Mouse (Mus musculus) midbrain, embryonic 13.5 days (tissue): ENCODE measurements around the gene Unc119. TPM values are rescaled to one million over a fixed set of nuclear protein-coding genes. Genes with fewer than 3 reads are reported as not detected.
A peak's percentile ranks its signal among the peaks of the same experiment; 100 is the strongest.

Experiments
- ATAC-seq: fragments of 200-750 bp; cut with Nextera tagmentation; 2 replicates; pipeline ENCODE4 v1.8.0; 2017; ENCODE audit warnings: mild to moderate bottlenecking, moderate TSS enrichment, moderate library complexity
- H3K27ac ChIP-seq: fragments of 300-500 bp; sonication (generic); 2 replicates; pipeline ENCODE4 v1.5.1; 2015; ENCODE audit warnings: inconsistent platforms, mild to moderate bottlenecking, moderate library complexity
- H3K27me3 ChIP-seq: fragments of 300-500 bp; sonication (generic); 2 replicates; pipeline ENCODE4 v1.6.1; 2015; ENCODE audit warnings: mild to moderate bottlenecking, inconsistent platforms
- H3K36me3 ChIP-seq: fragments of 300-500 bp; sonication (generic); 2 replicates; pipeline ENCODE4 v1.6.1; 2015; ENCODE audit warnings: mild to moderate bottlenecking, inconsistent platforms
- H3K4me1 ChIP-seq: fragments of 300-500 bp; sonication (generic); replicated peaks from 2 replicates; pipeline ENCODE4 v1.6.1; 2015; ENCODE audit warnings: inconsistent platforms
- H3K4me2 ChIP-seq: fragments of 300-500 bp; sonication (generic); replicated peaks from 2 replicates; pipeline ENCODE4 v1.6.1; 2015; ENCODE audit warnings: moderate library complexity, mild to moderate bottlenecking, inconsistent platforms
- H3K4me3 ChIP-seq: fragments of 300-500 bp; sonication (generic); replicated peaks from 2 replicates; pipeline ENCODE4 v1.5.1; 2015; ENCODE audit warnings: mild to moderate bottlenecking, inconsistent platforms
- H3K9ac ChIP-seq: fragments of 300-500 bp; sonication (generic); replicated peaks from 2 replicates; pipeline ENCODE4 v1.6.1; 2015; ENCODE audit warnings: mild to moderate bottlenecking, inconsistent platforms
- H3K9me3 ChIP-seq: fragments of 300-500 bp; sonication (generic); 2 replicates; pipeline ENCODE4 v1.6.1; 2016; ENCODE audit warnings: mild to moderate bottlenecking, inconsistent platforms
- WGBS: fragments of 180-500 bp; shearing (Covaris S2); methylation state at CpG from one replicate; pipeline ENCODE4 v1.1.7; 2015; 5-methylcytosine and 5-hydroxymethylcytosine counted together
- polyA plus RNA-seq: library from polyadenylated mRNA; unstranded; fragments of >200 nt; fragmentation: Nextera tagmentation; extraction: Ambion mirVana; gene quantifications from 2 replicates; pipeline ENCODE4 v1.2.1, GENCODE M21; 2015

Unc119 gene
- polyA plus RNA-seq, 1 experiment from 2014 or later = 75.4 TPM

- Histone ChIP-seq H3K27me3 (no peaks in the 10 kb centered on the region), H3K4me1 (peaks cover 13% of the 10 kb centered on the region), H3K27ac (no peak overlapping the region), H3K4me3 (no peak overlapping the region), H3K9me3 (no peaks in the 10 kb centered on the region), H3K4me2 (no peak overlapping the region; the same call in 1 of the 2 replicates), H3K36me3 (peaks cover 21% of the 10 kb centered on the region), H3K9ac (no peak overlapping the region)
- WGBS = 91% methylated on average over 15 of the region's 15 CpGs
- no peak for ATAC-seq
Observed at GRCm38 (mm10) chr11:78324000-78324785, 19.1 kb upstream of the Unc119 start.

GRCm38 (mm10) chr11:78324965-78325364 lies 18.3 kb upstream of the Unc119 start:
- Histone ChIP-seq H3K4me1 (peaks cover 19% of the 10 kb centered on the region), H3K9ac (no peak overlapping the region), H3K4me3 (no peak overlapping the region), H3K27ac (no peak overlapping the region), H3K27me3 (no peaks in the 10 kb centered on the region), H3K4me2 (no peak overlapping the region; the same call in 1 of the 2 replicates), H3K36me3 (peaks cover 15% of the 10 kb centered on the region), H3K9me3 (no peaks in the 10 kb centered on the region)
- 94% methylated on average over 12 of the region's 12 CpGs for WGBS
- ATAC-seq = no peak

GRCm38 (mm10) chr11:78327215-78327614 lies 16.1 kb upstream of the Unc119 start:
- Histone ChIP-seq H3K27me3 (no peaks in the 10 kb centered on the region), H3K36me3 (no peaks in the 10 kb centered on the region), H3K9ac (no peak overlapping the region), H3K27ac (no peak overlapping the region), H3K4me1 (peaks cover 19% of the 10 kb centered on the region), H3K4me2 (no peak overlapping the region), H3K4me3 (no peak overlapping the region), H3K9me3 (no peaks in the 10 kb centered on the region)
- 94% methylated on average over 4 of the region's 4 CpGs for WGBS
- no peak for ATAC-seq

- no peaks in the 10 kb centered on the region for H3K9me3 ChIP-seq
- peaks cover 6% of the 10 kb centered on the region for H3K36me3 ChIP-seq
- no peak within 1 kb of the TSS; the same call in 1 of the 2 replicates for H3K27ac ChIP-seq
- H3K4me1 ChIP-seq = peaks cover 14% of the 10 kb centered on the region
- 13% methylated on average over 37 of the region's 37 CpGs for WGBS
- peak within 1 kb of the TSS; percentile 88 for H3K9ac ChIP-seq
- no peaks in the 10 kb centered on the region for H3K27me3 ChIP-seq
- peak within 1 kb of the TSS; percentile 90 for H3K4me3 ChIP-seq
- H3K4me2 ChIP-seq = peak within 1 kb of the TSS; percentile 95
- ATAC-seq = peak; percentile 98
Observed at GRCm38 (mm10) chr11:78327634-78328511, 15.4 kb upstream of the Unc119 start, which contains the start of gene Pigs. Pigs (plus strand) TSS chr11:78328415.

GRCm38 (mm10) chr11:78328512-78329056 lies 14.7 kb upstream of the Unc119 start:
- Histone ChIP-seq H3K27ac (no peak overlapping the region; the same call in 1 of the 2 replicates), H3K4me1 (peaks cover 11% of the 10 kb centered on the region), H3K4me3 (peak overlapping the region; percentile 90), H3K4me2 (peak overlapping the region; percentile 95), H3K36me3 (peaks cover 13% of the 10 kb centered on the region), H3K9me3 (no peaks in the 10 kb centered on the region), H3K9ac (peak overlapping the region; percentile 88), H3K27me3 (no peaks in the 10 kb centered on the region)
- ATAC-seq = peak; percentile 88
- WGBS = under 1% methylated on average over 41 of the region's 41 CpGs

GRCm38 (mm10) chr11:78332676-78333075 lies 10.6 kb upstream of the Unc119 start:
- no peak overlapping the region for H3K4me3 ChIP-seq
- H3K9me3 ChIP-seq = no peaks in the 10 kb centered on the region
- H3K4me2 ChIP-seq = no peak overlapping the region
- H3K4me1 ChIP-seq = peaks cover 11% of the 10 kb centered on the region
- WGBS = 97% methylated on average over 12 of the region's 12 CpGs
- no peak for ATAC-seq
- no peak overlapping the region for H3K9ac ChIP-seq
- peaks cover 50% of the 10 kb centered on the region for H3K36me3 ChIP-seq
- no peak overlapping the region for H3K27ac ChIP-seq
- no peaks in the 10 kb centered on the region for H3K27me3 ChIP-seq

GRCm38 (mm10) chr11:78333992-78334391 lies 9.3 kb upstream of the Unc119 start:
- H3K9me3 ChIP-seq = no peaks in the 10 kb centered on the region
- 96% methylated on average over 5 of the region's 5 CpGs for WGBS
- no peaks in the 10 kb centered on the region for H3K27me3 ChIP-seq
- no peak overlapping the region for H3K9ac ChIP-seq
- no peak overlapping the region for H3K4me3 ChIP-seq
- H3K4me1 ChIP-seq = peaks cover 8% of the 10 kb centered on the region
- no peak overlapping the region for H3K4me2 ChIP-seq
- peaks cover 60% of the 10 kb centered on the region for H3K36me3 ChIP-seq
- H3K27ac ChIP-seq = no peak overlapping the region
- no peak for ATAC-seq

- Histone ChIP-seq H3K36me3 (peaks cover 87% of the 10 kb centered on the region), H3K4me3 (no peak overlapping the region), H3K4me1 (no peaks in the 10 kb centered on the region), H3K9me3 (no peaks in the 10 kb centered on the region), H3K27ac (no peak overlapping the region), H3K4me2 (no peak overlapping the region), H3K27me3 (no peaks in the 10 kb centered on the region), H3K9ac (no peak overlapping the region)
- WGBS = 95% methylated on average over 8 of the region's 8 CpGs
- no peak for ATAC-seq
Observed at GRCm38 (mm10) chr11:78337040-78337439, 6.2 kb upstream of the Unc119 start.

GRCm38 (mm10) chr11:78341702-78342101 lies 1.6 kb upstream of the Unc119 start:
- no peak for ATAC-seq
- Histone ChIP-seq H3K36me3 (peaks cover 46% of the 10 kb centered on the region), H3K4me1 (peaks cover 34% of the 10 kb centered on the region), H3K9me3 (no peaks in the 10 kb centered on the region), H3K4me2 (no peak overlapping the region), H3K27ac (no peak overlapping the region), H3K27me3 (no peaks in the 10 kb centered on the region), H3K4me3 (no peak overlapping the region), H3K9ac (no peak overlapping the region)
- WGBS = 87% methylated on average over 12 of the region's 12 CpGs

GRCm38 (mm10) chr11:78344328-78344889 lies 1.1 kb downstream of the Unc119 start:
- Histone ChIP-seq H3K4me3 (peak overlapping the region; percentile 76), H3K27me3 (no peaks in the 10 kb centered on the region), H3K36me3 (peaks cover 39% of the 10 kb centered on the region), H3K9ac (peak overlapping the region; percentile 90), H3K27ac (peak overlapping the region; percentile 87), H3K4me1 (peaks cover 39% of the 10 kb centered on the region), H3K9me3 (no peaks in the 10 kb centered on the region), H3K4me2 (peak overlapping the region; percentile 81)
- ATAC-seq = no peak
- WGBS = 83% methylated on average over 6 of the region's 6 CpGs

- peaks cover 34% of the 10 kb centered on the region for H3K36me3 ChIP-seq
- H3K4me3 ChIP-seq = peak overlapping the region; percentile 76; the same call in 1 of the 2 replicates
- no peaks in the 10 kb centered on the region for H3K9me3 ChIP-seq
- peaks cover 39% of the 10 kb centered on the region for H3K4me1 ChIP-seq
- peak overlapping the region; percentile 55 for H3K9ac ChIP-seq
- 57% methylated on average over 8 of the region's 8 CpGs for WGBS
- no peak for ATAC-seq
- no peaks in the 10 kb centered on the region for H3K27me3 ChIP-seq
- H3K4me2 ChIP-seq = peak overlapping the region; percentile 81
- H3K27ac ChIP-seq = no peak overlapping the region
Observed at GRCm38 (mm10) chr11:78344890-78345715, 1.8 kb downstream of the Unc119 start.
